Mouse (Mus musculus) MEL (cell line): Measurements from ENCODE around the gene Clcn6. TPM values are rescaled to one million over a fixed set of nuclear protein-coding genes. Genes with fewer than 3 reads are reported as not detected.

Experiments
- DNase-seq: peaks from one replicate; pipeline ENCODE4 v3.0.0; 2011; ENCODE audit warnings: low read depth, low spot score
- H3K27ac ChIP-seq: 2 replicates; pipeline ENCODE4 v1.5.1; 2012; ENCODE audit warnings: low read depth, mild to moderate bottlenecking, control low read depth, low read length, moderate library complexity; ENCODE audit not compliant: control insufficient read depth
- H3K27me3 ChIP-seq, 2 experiments: fragments of 150-350 bp in 1 of 2; sonication (generic) in 1 of 2; 2 replicates each; pipeline ENCODE4 v1.6.1; 2012; ENCODE audit warnings: low read length in 2 of 2, mild to moderate bottlenecking in 2 of 2, improper control_type of control experiment in 1 of 2, moderate library complexity in 1 of 2; ENCODE audit not compliant: insufficient read depth in 2 of 2, control insufficient read depth in 1 of 2
- H3K36me3 ChIP-seq, 2 experiments: 2 replicates each; pipeline ENCODE4 v1.6.1; 2012 to 2014; ENCODE audit warnings: low read length in 2 of 2, improper control_type of control experiment in 1 of 2, inconsistent platforms in 1 of 2, mild to moderate bottlenecking in 1 of 2; ENCODE audit not compliant: insufficient read depth in 2 of 2, control insufficient read depth in 1 of 2
- H3K4me1 ChIP-seq, 2 experiments: fragments of 150-350 bp in 1 of 2; sonication (generic) in 1 of 2; 2 replicates each; pipeline ENCODE4 v1.6.1; 2012; ENCODE audit warnings: low read length in 2 of 2, improper control_type of control experiment in 1 of 2, mild to moderate bottlenecking in 1 of 2; ENCODE audit not compliant: insufficient read depth in 2 of 2, control insufficient read depth in 1 of 2
- H3K4me3 ChIP-seq, 2 experiments: fragments of 150-350 bp in 1 of 2; sonication (generic) in 1 of 2; 2 replicates each; pipeline ENCODE4 v1.5.1; 2012; ENCODE audit warnings: low read depth in 2 of 2, low read length in 2 of 2, mild to moderate bottlenecking in 2 of 2, moderate library complexity in 2 of 2, control low read depth in 1 of 2, improper control_type of control experiment in 1 of 2; ENCODE audit not compliant: control insufficient read depth in 1 of 2, insufficient read depth in 1 of 2
- H3K79me2 ChIP-seq: 2 replicates; pipeline ENCODE4 v1.6.1; 2012; ENCODE audit warnings: mild to moderate bottlenecking, low read length, moderate library complexity; ENCODE audit not compliant: control insufficient read depth, poor library complexity, insufficient read depth
- H3K9ac ChIP-seq: 2 replicates; pipeline ENCODE4 v1.6.1; 2012; ENCODE audit warnings: low read depth, mild to moderate bottlenecking, control low read depth, low read length, moderate library complexity; ENCODE audit not compliant: control insufficient read depth, poor library complexity, severe bottlenecking
- H3K9me3 ChIP-seq: fragments of 150-350 bp; sonication (generic); replicated peaks from 2 replicates; pipeline ENCODE4 v1.6.1; 2012; ENCODE audit warnings: mild to moderate bottlenecking, low read length, improper control_type of control experiment, moderate library complexity; ENCODE audit not compliant: insufficient read depth
- CHD1 ChIP-seq: IDR thresholded peaks from 2 replicates; pipeline ENCODE4 v1.6.1; 2012; ENCODE audit warnings: low read depth, mild to moderate bottlenecking, inconsistent platforms, low read length, improper control_type of control experiment
- CTCF ChIP-seq, 3 experiments: IDR thresholded peaks in 2 of 3; conservative IDR thresholded peaks in 1 of 3; 2 replicates each; pipeline ENCODE4 v1.5.1; 2011 to 2012; ENCODE audit warnings: low read length in 3 of 3, low read depth in 2 of 3, mild to moderate bottlenecking in 2 of 3, improper control_type of control experiment in 1 of 3, inconsistent platforms in 1 of 3, mixed read lengths in 1 of 3, moderate library complexity in 1 of 3; ENCODE audit not compliant: control insufficient read depth in 1 of 3, insufficient read depth in 1 of 3, poor library complexity in 1 of 3, severe bottlenecking in 1 of 3
- ELF1 ChIP-seq: IDR thresholded peaks from 2 replicates; pipeline ENCODE4 v1.6.1; 2014; ENCODE audit warnings: low read depth, mild to moderate bottlenecking, inconsistent platforms, low read length, improper control_type of control experiment, moderate library complexity
- HCFC1 ChIP-seq: IDR thresholded peaks from 2 replicates; pipeline ENCODE4 v1.6.1; 2012; ENCODE audit warnings: low read depth, mild to moderate bottlenecking, inconsistent platforms, low read length, improper control_type of control experiment, moderate library complexity
- MAFK ChIP-seq: IDR thresholded peaks from 2 replicates; pipeline ENCODE4 v1.6.1; 2011; ENCODE audit warnings: low read depth, mild to moderate bottlenecking, low read length, improper control_type of control experiment, borderline replicate concordance
- MAX ChIP-seq: IDR thresholded peaks from 2 replicates; pipeline ENCODE4 v1.6.1; 2011; ENCODE audit warnings: low read length, improper control_type of control experiment
- MAZ ChIP-seq: IDR thresholded peaks from 2 replicates; pipeline ENCODE4 v1.6.1; 2012; ENCODE audit warnings: low read depth, mild to moderate bottlenecking, inconsistent platforms, low read length, improper control_type of control experiment
- NRF1 ChIP-seq: IDR thresholded peaks from 2 replicates; pipeline ENCODE4 v1.6.1; 2014; ENCODE audit warnings: low read depth, mild to moderate bottlenecking, inconsistent platforms, low read length, improper control_type of control experiment, moderate library complexity; ENCODE audit not compliant: poor library complexity, insufficient read depth, severe bottlenecking
- POLR2AphosphoS2 ChIP-seq: IDR thresholded peaks from 2 replicates; pipeline ENCODE4 v1.6.1; 2011; ENCODE audit warnings: low read length, improper control_type of control experiment
- RAD21 ChIP-seq: IDR thresholded peaks from 2 replicates; pipeline ENCODE4 v1.6.1; 2011; ENCODE audit warnings: mild to moderate bottlenecking, low read depth, low read length, improper control_type of control experiment
- RCOR1 ChIP-seq: IDR thresholded peaks from 2 replicates; pipeline ENCODE4 v1.6.1; 2012; ENCODE audit warnings: low read depth, mild to moderate bottlenecking, inconsistent platforms, low read length, improper control_type of control experiment
- SMC3 ChIP-seq: IDR thresholded peaks from 2 replicates; pipeline ENCODE4 v1.6.1; 2011; ENCODE audit warnings: low read depth, low read length, improper control_type of control experiment
- TAL1 ChIP-seq: IDR thresholded peaks from 2 replicates; pipeline ENCODE4 v1.6.1; 2012; ENCODE audit warnings: mild to moderate bottlenecking, inconsistent platforms, low read length, moderate library complexity, mixed read lengths
- TBP ChIP-seq: IDR thresholded peaks from 2 replicates; pipeline ENCODE4 v1.8.0; 2011; ENCODE audit warnings: low read depth, low read length, improper control_type of control experiment
- ZC3H11A ChIP-seq: IDR thresholded peaks from 2 replicates; pipeline ENCODE4 v1.6.1; 2012; ENCODE audit warnings: low read depth, mild to moderate bottlenecking, inconsistent platforms, low read length, improper control_type of control experiment
- ZMIZ1 ChIP-seq: IDR thresholded peaks from 2 replicates; pipeline ENCODE4 v1.6.1; 2012; ENCODE audit warnings: low read depth, mild to moderate bottlenecking, inconsistent platforms, low read length, improper control_type of control experiment, moderate library complexity
- ZNF384 ChIP-seq: IDR thresholded peaks from 2 replicates; pipeline ENCODE4 v1.6.1; 2012; ENCODE audit warnings: low read depth, mild to moderate bottlenecking, inconsistent platforms, low read length, improper control_type of control experiment
- polyA plus RNA-seq, 2 experiments: library from polyadenylated mRNA; stranded (reverse) in 1 of 2; unstranded in 1 of 2; fragments of >175 nt in 1 of 2; fragments of >200 nt in 1 of 2; gene quantifications; 2 replicates each; pipeline versions ENCODE4 v1.2.1 to v1.2.4; 2012; ENCODE audit warnings: low replicate concordance in 2 of 2, low read depth in 1 of 2; ENCODE audit not compliant: insufficient read length in 2 of 2, insufficient read depth in 1 of 2, missing spikeins in 1 of 2
- total RNA-seq: library from RNA; depleted of rRNA; stranded (reverse); fragments of 300-350 nt; gene quantifications from 2 replicates; pipeline ENCODE4 v1.2.3, GENCODE M21; 2012

Gene Clcn6
- total and polyA plus RNA-seq, 3 experiments, result 5.8 to 17.5 TPM; not detected in 1

DNA sequence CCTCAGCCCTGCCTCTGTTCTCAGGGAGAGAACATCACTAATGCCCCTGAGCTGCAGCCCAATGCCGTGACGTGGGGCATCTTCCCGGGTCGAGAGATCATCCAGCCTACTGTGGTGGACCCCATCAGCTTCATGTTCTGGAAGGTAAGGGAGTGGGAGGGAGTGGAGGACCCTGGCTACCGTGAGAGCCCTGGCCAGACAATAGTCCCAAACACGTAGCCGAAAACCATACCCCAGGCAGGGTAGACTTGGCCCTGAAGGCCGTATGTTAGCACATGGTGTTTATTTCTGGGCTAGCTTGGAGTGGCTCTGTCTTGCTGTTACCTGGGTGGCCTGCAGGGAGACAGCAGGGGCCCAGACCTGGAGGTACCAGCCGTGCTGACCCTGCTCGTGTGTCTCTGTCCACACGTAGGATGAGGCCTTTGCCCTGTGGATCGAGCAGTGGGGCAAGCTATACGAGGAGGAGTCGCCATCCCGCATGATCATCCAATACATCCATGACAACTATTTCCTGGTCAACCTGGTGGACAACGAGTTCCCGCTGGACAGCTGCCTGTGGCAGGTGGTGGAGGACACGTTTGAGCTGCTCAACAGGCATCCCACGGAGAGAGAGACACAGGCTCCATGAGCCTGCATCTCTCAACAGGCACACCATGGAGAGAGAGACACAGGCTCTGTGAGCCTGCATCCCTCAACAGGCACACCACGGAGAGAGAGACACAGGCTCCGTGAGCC, 16.5 kb upstream of the Clcn6 start (continued):
- TF ChIP-seq ZNF384 (no peak), NRF1 (no peak), SMC3 (no peak)

GRCm38 (mm10) chr4:148053417-148053920, 14.8 kb upstream of the Clcn6 start:
- DNase-seq, result no peak
- no peaks in the 10 kb centered on the region for H3K4me1 ChIP-seq
- no peaks in the 10 kb centered on the region for H3K79me2 ChIP-seq
- H3K4me3 ChIP-seq, result no peak overlapping the region
- no peaks in the 10 kb centered on the region; a peak in 1 of 4 replicates for H3K36me3 ChIP-seq
- no peak overlapping the region for H3K9ac ChIP-seq
- H3K9me3 ChIP-seq, result no peaks in the 10 kb centered on the region
- TF ChIP-seq HCFC1 (no peak), ZNF384 (no peak), ZMIZ1 (no peak)
- H3K27me3 ChIP-seq, result no peaks in the 10 kb centered on the region
- no peak overlapping the region for H3K27ac ChIP-seq

GRCm38 (mm10) chr4:148052976-148053375, 14.4 kb upstream of the Clcn6 start:
- TF ChIP-seq RCOR1, result no peak
- no peak for TF ChIP-seq POLR2AphosphoS2
- TF ChIP-seq TBP, result no peak
- no peak for TF ChIP-seq CTCF (IDR thresholded peaks at IDR 0.05 in 2 of 3, conservative IDR thresholded peaks at IDR 0.05 in 1 of 3; ENCODE audit: control insufficient read depth in 1 of 3, insufficient read depth in 1 of 3, low read depth in 2 of 3, low read length in 3 of 3, poor library complexity in 1 of 3, severe bottlenecking in 1 of 3)
- no peak for TF ChIP-seq CHD1
- TF ChIP-seq MAFK, result no peak
- TF ChIP-seq ZC3H11A, result no peak
- TF ChIP-seq TAL1, result no peak
- no peak for TF ChIP-seq RAD21
- TF ChIP-seq MAZ, result no peak
- no peak for TF ChIP-seq ELF1
- TF ChIP-seq MAX, result no peak
- TF ChIP-seq NRF1, result no peak
- Histone ChIP-seq H3K9me3 (no peaks in the 10 kb centered on the region), H3K27ac (no peak overlapping the region), H3K4me1 (no peaks in the 10 kb centered on the region), H3K27me3 (no peaks in the 10 kb centered on the region), H3K36me3 (no peaks in the 10 kb centered on the region; a peak in 1 of 4 replicates), H3K79me2 (no peaks in the 10 kb centered on the region), H3K9ac (no peak overlapping the region), H3K4me3 (no peak overlapping the region)
- DNase-seq, result no peak
